Mouse (Mus musculus) heart, embryonic 15.5 days (tissue): Measurements from ENCODE around the gene Klhdc4. TPM values are rescaled to one million over a fixed set of nuclear protein-coding genes. Genes with fewer than 3 reads are reported as not detected.

Experiments used
- ATAC-seq: fragments of 200-750 bp; cut with Nextera tagmentation; replicated peaks from 2 replicates; pipeline ENCODE4 v1.8.0; 2017; ENCODE audit warnings: low read depth, moderate TSS enrichment; ENCODE audit not compliant: insufficient number of reproducible peaks, insufficient read depth, low FRiP score
- H3K27ac ChIP-seq: fragments of 300-500 bp; sonication (generic); 2 replicates; pipeline ENCODE4 v1.5.1; 2015; ENCODE audit warnings: mild to moderate bottlenecking, inconsistent platforms
- H3K27me3 ChIP-seq: fragments of 300-500 bp; sonication (generic); 2 replicates; pipeline ENCODE4 v1.6.1; 2015; ENCODE audit warnings: inconsistent platforms
- H3K36me3 ChIP-seq: fragments of 300-500 bp; sonication (generic); 2 replicates; pipeline ENCODE4 v1.6.1; 2015; ENCODE audit warnings: mild to moderate bottlenecking, inconsistent platforms
- H3K4me1 ChIP-seq: fragments of 300-500 bp; sonication (generic); replicated peaks from 2 replicates; pipeline ENCODE4 v1.6.1; 2015; ENCODE audit warnings: inconsistent platforms
- H3K4me2 ChIP-seq: fragments of 300-500 bp; sonication (generic); 2 replicates; pipeline ENCODE4 v1.6.1; 2015; ENCODE audit warnings: inconsistent platforms, mild to moderate bottlenecking, moderate library complexity
- H3K4me3 ChIP-seq: fragments of 300-500 bp; sonication (generic); 2 replicates; pipeline ENCODE4 v1.5.1; 2015; ENCODE audit warnings: mild to moderate bottlenecking, inconsistent platforms
- H3K9ac ChIP-seq: fragments of 300-500 bp; sonication (generic); 2 replicates; pipeline ENCODE4 v1.6.1; 2015; ENCODE audit warnings: mild to moderate bottlenecking, inconsistent platforms
- H3K9me3 ChIP-seq: fragments of 300-500 bp; sonication (generic); replicated peaks from 2 replicates; pipeline ENCODE4 v1.6.1; 2016; ENCODE audit warnings: inconsistent platforms
- WGBS: fragments of 180-500 bp; shearing (Covaris S2); methylation state at CpG from one replicate; pipeline ENCODE4 v1.1.7; 2015; ENCODE audit warnings: mixed read lengths; 5-methylcytosine and 5-hydroxymethylcytosine counted together
- polyA plus RNA-seq: library from polyadenylated mRNA; unstranded; fragments of >200 nt; fragmentation: Nextera tagmentation; extraction: Ambion mirVana; gene quantifications from 2 replicates; pipeline ENCODE4 v1.2.1, GENCODE M21; 2015

Klhdc4 gene
- polyA plus RNA-seq, result 18.7 and 27.6 TPM in 2 replicates

GRCm38 (mm10) chr8:121829048-121829776, at the start of gene Klhdc4:
Gene Klhdc4, minus strand, starts transcription at chr8:121829569.
- Histone ChIP-seq H3K9ac (peak within 1 kb of the TSS; percentile 72), H3K36me3 (no peaks in the 10 kb centered on the region), H3K4me3 (peak within 1 kb of the TSS; percentile 77), H3K4me2 (peak within 1 kb of the TSS; percentile 86), H3K27ac (peak within 1 kb of the TSS; percentile 33), H3K9me3 (no peaks in the 10 kb centered on the region), H3K27me3 (no peaks in the 10 kb centered on the region), H3K4me1 (peaks cover 18% of the 10 kb centered on the region)
- peak; percentile 94 for ATAC-seq
- under 1% methylated on average over 68 of the region's 68 CpGs for WGBS

GRCm38 (mm10) chr8:121877828-121878480, 48.6 kb upstream of the Klhdc4 start:
- H3K9ac ChIP-seq, result no peak overlapping the region
- WGBS, result 85% methylated on average over 7 of the region's 7 CpGs
- peaks cover 9% of the 10 kb centered on the region; the same call in 1 of the 2 replicates for H3K36me3 ChIP-seq
- no peak overlapping the region for H3K4me2 ChIP-seq
- H3K9me3 ChIP-seq, result no peaks in the 10 kb centered on the region
- H3K4me1 ChIP-seq, result peaks cover 35% of the 10 kb centered on the region
- peaks cover 4% of the 10 kb centered on the region; the same call in 1 of the 2 replicates for H3K27me3 ChIP-seq
- ATAC-seq, result no peak
- H3K27ac ChIP-seq, result no peak overlapping the region
- no peak overlapping the region for H3K4me3 ChIP-seq

- H3K27me3 ChIP-seq, result peaks cover 9% of the 10 kb centered on the region; the same call in 1 of the 2 replicates
- peaks cover 2% of the 10 kb centered on the region; the same call in 1 of the 2 replicates for H3K36me3 ChIP-seq
- H3K4me1 ChIP-seq, result peaks cover 40% of the 10 kb centered on the region
- WGBS, result 49% methylated on average over 5 of the region's 5 CpGs
- H3K4me2 ChIP-seq, result no peak overlapping the region
- no peak for ATAC-seq
- no peaks in the 10 kb centered on the region for H3K9me3 ChIP-seq
- H3K27ac ChIP-seq, result no peak overlapping the region
- H3K4me3 ChIP-seq, result no peak overlapping the region
- no peak overlapping the region for H3K9ac ChIP-seq
Observed at GRCm38 (mm10) chr8:121877212-121877611, 47.8 kb upstream of the Klhdc4 start.

GRCm38 (mm10) chr8:121875517-121875916, 46.1 kb upstream of the Klhdc4 start:
- no peak overlapping the region for H3K9ac ChIP-seq
- H3K27me3 ChIP-seq, result peaks cover 9% of the 10 kb centered on the region; the same call in 1 of the 2 replicates
- WGBS, result 52% methylated on average over 9 of the region's 9 CpGs
- ATAC-seq, result peak; percentile 36; the same call in 1 of the 2 replicates
- H3K4me3 ChIP-seq, result no peak overlapping the region
- H3K27ac ChIP-seq, result peak overlapping the region; percentile 25
- H3K4me1 ChIP-seq, result peaks cover 30% of the 10 kb centered on the region
- no peak overlapping the region for H3K4me2 ChIP-seq
- H3K36me3 ChIP-seq, result no peaks in the 10 kb centered on the region
- no peaks in the 10 kb centered on the region for H3K9me3 ChIP-seq

GRCm38 (mm10) chr8:121875045-121875444, 45.7 kb upstream of the Klhdc4 start:
- ATAC-seq, result no peak
- no peak overlapping the region for H3K4me3 ChIP-seq
- peaks cover 9% of the 10 kb centered on the region; the same call in 1 of the 2 replicates for H3K27me3 ChIP-seq
- peak overlapping the region; percentile 25 for H3K27ac ChIP-seq
- 33% methylated on average over 3 of the region's 3 CpGs for WGBS
- no peaks in the 10 kb centered on the region for H3K9me3 ChIP-seq
- H3K9ac ChIP-seq, result no peak overlapping the region
- peaks cover 29% of the 10 kb centered on the region for H3K4me1 ChIP-seq
- no peak overlapping the region for H3K4me2 ChIP-seq
- H3K36me3 ChIP-seq, result no peaks in the 10 kb centered on the region

- H3K4me3 ChIP-seq, result no peak overlapping the region
- 41% methylated on average over 9 of the region's 9 CpGs for WGBS
- no peak overlapping the region for H3K27ac ChIP-seq
- ATAC-seq, result peak; percentile 51; the same call in 1 of the 2 replicates
- H3K36me3 ChIP-seq, result no peaks in the 10 kb centered on the region
- peaks cover 29% of the 10 kb centered on the region for H3K4me1 ChIP-seq
- H3K27me3 ChIP-seq, result peaks cover 9% of the 10 kb centered on the region; the same call in 1 of the 2 replicates
- no peak overlapping the region for H3K4me2 ChIP-seq
- H3K9ac ChIP-seq, result no peak overlapping the region
- H3K9me3 ChIP-seq, result no peaks in the 10 kb centered on the region
Observed at GRCm38 (mm10) chr8:121874031-121874430, 44.7 kb upstream of the Klhdc4 start.

- H3K4me2 ChIP-seq, result peak overlapping the region; percentile 15
- 0 out of 2 replicates have a peak overlapping the region, but pooled peaks have one; percentile 16 for H3K9ac ChIP-seq
- H3K27me3 ChIP-seq, result peaks cover 9% of the 10 kb centered on the region; the same call in 1 of the 2 replicates
- no peak overlapping the region for H3K27ac ChIP-seq
- H3K4me3 ChIP-seq, result no peak overlapping the region
- peaks cover 29% of the 10 kb centered on the region for H3K4me1 ChIP-seq
- 10% methylated on average over 10 of the region's 10 CpGs for WGBS
- ATAC-seq, result peak; percentile 25; the same call in 1 of the 2 replicates
- H3K36me3 ChIP-seq, result no peaks in the 10 kb centered on the region
- no peaks in the 10 kb centered on the region for H3K9me3 ChIP-seq
Observed at GRCm38 (mm10) chr8:121871833-121872440, 42.6 kb upstream of the Klhdc4 start.

GRCm38 (mm10) chr8:121870190-121870589, 40.8 kb upstream of the Klhdc4 start:
- Histone ChIP-seq H3K36me3 (no peaks in the 10 kb centered on the region), H3K4me2 (no peak overlapping the region), H3K9ac (no peak overlapping the region), H3K9me3 (no peaks in the 10 kb centered on the region), H3K4me3 (no peak overlapping the region), H3K27ac (no peak overlapping the region), H3K4me1 (peaks cover 21% of the 10 kb centered on the region), H3K27me3 (peaks cover 9% of the 10 kb centered on the region; the same call in 1 of the 2 replicates)
- 82% methylated on average over 2 of the region's 2 CpGs for WGBS
- ATAC-seq, result no peak

- Histone ChIP-seq H3K36me3 (no peaks in the 10 kb centered on the region), H3K27me3 (peaks cover 9% of the 10 kb centered on the region; the same call in 1 of the 2 replicates), H3K4me1 (peaks cover 10% of the 10 kb centered on the region), H3K9me3 (no peaks in the 10 kb centered on the region), H3K4me2 (no peak overlapping the region), H3K4me3 (no peak overlapping the region), H3K9ac (no peak overlapping the region), H3K27ac (no peak overlapping the region)
- WGBS, result 83% methylated on average over 7 of the region's 7 CpGs
- ATAC-seq, result no peak
Observed at GRCm38 (mm10) chr8:121868896-121869295, 39.5 kb upstream of the Klhdc4 start.

- H3K36me3 ChIP-seq, result no peaks in the 10 kb centered on the region
- H3K27me3 ChIP-seq, result peaks cover 8% of the 10 kb centered on the region; the same call in 1 of the 2 replicates
- no peak overlapping the region for H3K9ac ChIP-seq
- H3K9me3 ChIP-seq, result no peaks in the 10 kb centered on the region
- no peak overlapping the region for H3K4me3 ChIP-seq
- H3K27ac ChIP-seq, result no peak overlapping the region
- H3K4me1 ChIP-seq, result peaks cover 10% of the 10 kb centered on the region
- WGBS, result 85% methylated on average over 5 of the region's 5 CpGs
- ATAC-seq, result no peak
- no peak overlapping the region for H3K4me2 ChIP-seq
Observed at GRCm38 (mm10) chr8:121868196-121868595, 38.8 kb upstream of the Klhdc4 start.

GRCm38 (mm10) chr8:121865356-121865755, 36.0 kb upstream of the Klhdc4 start:
- H3K4me3 ChIP-seq, result no peak overlapping the region
- H3K4me2 ChIP-seq, result no peak overlapping the region
- ATAC-seq, result no peak
- H3K9me3 ChIP-seq, result no peaks in the 10 kb centered on the region
- H3K36me3 ChIP-seq, result no peaks in the 10 kb centered on the region
- 78% methylated on average over 8 of the region's 8 CpGs for WGBS
- no peak overlapping the region for H3K9ac ChIP-seq
- H3K27ac ChIP-seq, result no peak overlapping the region
- peaks cover 3% of the 10 kb centered on the region; the same call in 1 of the 2 replicates for H3K4me1 ChIP-seq
- no peaks in the 10 kb centered on the region; the same call in 1 of the 2 replicates for H3K27me3 ChIP-seq
